Comparison of ENCODE assay signal across 9 mouse cellular contexts in genomic region chr2:130950548-130950947, GRCm38 (mm10). TPM values are rescaled to one million over a fixed set of nuclear protein-coding genes. Genes with fewer than 3 reads are reported as not detected.
DNase-seq lines count a peak whose midpoint lies in the region; ATAC-seq and TF ChIP-seq lines count a peak whose summit lies in the region.
"Had no signal": no experiment of that assay in that cellular context is flagged by ENCODE, and none has a peak within 500 bp of the region (broad histone marks: within the 10 kb centered on the region; RNA-seq: fewer than 3 reads in every experiment).

No protein-coding gene starts in this region.

- no peaks in the 10 kb centered on the region for H3K9me3 ChIP-seq in ES-Bruce4 (replicated peaks; ENCODE audit: control insufficient read depth, insufficient read depth, low read length, poor library complexity, severe bottlenecking)
- H3K9me3 ChIP-seq in embryonic facial prominence, embryonic 14.5 days (ENCODE audit: control insufficient read depth, low read length) = no peaks in the 10 kb centered on the region
- H3K9me3 ChIP-seq in heart, embryonic 10.5 days = no peaks in the 10 kb centered on the region
- H3K9me3 ChIP-seq: liver, embryonic 15.5 days had no signal

- peak; percentile 41; the same call in 1 of the 2 replicates for ATAC-seq in embryonic facial prominence, embryonic 14.5 days (ENCODE audit: low read depth)

- WGBS in embryonic facial prominence, embryonic 14.5 days = 0% methylated on average over 1 of the region's 1 CpGs
- 3% methylated on average over 1 of the region's 1 CpGs for WGBS in heart, embryonic 10.5 days

- no peaks in the 10 kb centered on the region for H3K4me1 ChIP-seq in ES-Bruce4 (ENCODE audit: control insufficient read depth, insufficient read depth, low read length)
- no peaks in the 10 kb centered on the region for H3K4me1 ChIP-seq in embryonic facial prominence, embryonic 14.5 days (ENCODE audit: control insufficient read depth, insufficient read depth, low read length)
- no peaks in the 10 kb centered on the region for H3K4me1 ChIP-seq in heart, embryonic 10.5 days

- H3K9ac ChIP-seq in ES-Bruce4 (ENCODE audit: low read depth, poor library complexity, severe bottlenecking) = no peak overlapping the region
- H3K9ac ChIP-seq in embryonic facial prominence, embryonic 14.5 days (ENCODE audit: low read depth, low read length) = no peak overlapping the region
- H3K9ac ChIP-seq: liver, embryonic 15.5 days had no signal

- no peak overlapping the region for H3K27ac ChIP-seq in ES-Bruce4 (ENCODE audit: insufficient read depth, low read length)
- no peak overlapping the region for H3K27ac ChIP-seq in embryonic facial prominence, embryonic 14.5 days (replicated peaks; ENCODE audit: low read depth, low read length)
- no peak overlapping the region for H3K27ac ChIP-seq in heart, embryonic 10.5 days
- H3K27ac ChIP-seq: liver, embryonic 15.5 days had no signal

- no peaks in the 10 kb centered on the region for H3K36me3 ChIP-seq in ES-Bruce4 (ENCODE audit: control insufficient read depth, insufficient read depth, low read length, poor library complexity, severe bottlenecking)
- H3K36me3 ChIP-seq in embryonic facial prominence, embryonic 14.5 days (ENCODE audit: control insufficient read depth, insufficient read depth, low read length) = peaks cover 32% of the 10 kb centered on the region; the same call in 1 of the 2 replicates
- peaks cover 4% of the 10 kb centered on the region; the same call in 1 of the 2 replicates for H3K36me3 ChIP-seq in heart, embryonic 10.5 days

- no peak for TF ChIP-seq EP300 in ES-Bruce4 (IDR thresholded peaks at IDR 0.05; ENCODE audit: insufficient read depth, low read depth, low read length)

- TF ChIP-seq POLR2A in ES-Bruce4 (IDR thresholded peaks at IDR 0.05; ENCODE audit: insufficient read depth, low read length) = no peak

- no peak overlapping the region for H3K4me2 ChIP-seq in embryonic facial prominence, embryonic 14.5 days (ENCODE audit: low read depth, low read length)
- H3K4me2 ChIP-seq: liver, embryonic 15.5 days had no signal

- DNase-seq in adrenal gland, postnatal 4 days (ENCODE audit: low spot score in 2 of 2) = peak; percentile 60 to 78
- DNase-seq in embryonic facial prominence, embryonic 14.5 days (ENCODE audit: low spot score) = peak; percentile 91
- peak; percentile 85 for DNase-seq in heart, embryonic 10.5 days (ENCODE audit: low spot score)
- DNase-seq in layer of hippocampus, adult 9-10 months (ENCODE audit: low spot score) = peak; percentile 97
- DNase-seq in lung, postnatal 4 days = peak; percentile 75 to 83
- peak; percentile 96 to 99 for DNase-seq in right cerebral cortex, adult 2 months (ENCODE audit: low spot score in 2 of 2)
- DNase-seq in urinary bladder, postnatal 10 days (ENCODE audit: low spot score) = peak; percentile 62

- H3K27me3 ChIP-seq in ES-Bruce4 (ENCODE audit: control insufficient read depth, insufficient read depth, low read length, poor library complexity, severe bottlenecking) = no peaks in the 10 kb centered on the region
- no peaks in the 10 kb centered on the region for H3K27me3 ChIP-seq in embryonic facial prominence, embryonic 14.5 days (replicated peaks; ENCODE audit: control insufficient read depth, insufficient read depth, low read length)
- H3K27me3 ChIP-seq in heart, embryonic 10.5 days (ENCODE audit: insufficient read depth, poor library complexity, severe bottlenecking) = no peaks in the 10 kb centered on the region
- H3K27me3 ChIP-seq: liver, embryonic 15.5 days had no signal

- no peak overlapping the region for H3K4me3 ChIP-seq in ES-Bruce4 (ENCODE audit: low read depth, low read length)
- H3K4me3 ChIP-seq in embryonic facial prominence, embryonic 14.5 days (ENCODE audit: low read depth, low read length) = no peak overlapping the region
- H3K4me3 ChIP-seq in heart, embryonic 10.5 days = no peak overlapping the region
- H3K4me3 ChIP-seq: liver, embryonic 15.5 days had no signal

- TF ChIP-seq CTCF in ES-Bruce4 (IDR thresholded peaks at IDR 0.05; ENCODE audit: low read depth, low read length) = peak; percentile 85

RNA-seq across cellular contexts. Expression of gene Atrn, which starts 44.3 kb away (rescaled TPM):
- 9.8 and 11.1 TPM in 2 replicates for polyA plus RNA-seq in ES-Bruce4 (2011; ENCODE audit: insufficient read depth, insufficient read length, low read depth, missing spikeins)
- total RNA-seq in adrenal gland, postnatal 4 days (2021) = 10 to 100 TPM; 37.7 to 37.8 TPM
- polyA plus RNA-seq in embryonic facial prominence, embryonic 14.5 days (2014; fragmentation: Nextera tagmentation; extraction: Ambion mirVana) = 9.4 and 11.4 TPM in 2 replicates
- polyA plus RNA-seq in heart, embryonic 10.5 days (2016; fragmentation: Nextera tagmentation; extraction: Ambion mirVana) = 5.3 and 5.6 TPM in 2 replicates

RNA-seq across cellular contexts. Expression of gene 4930402H24Rik, which starts 44.3 kb away (rescaled TPM):
- 18.0 and 26.2 TPM in 2 replicates for polyA plus RNA-seq in ES-Bruce4 (2011; ENCODE audit: insufficient read depth, insufficient read length, low read depth, missing spikeins)
- 10 to 100 TPM; 30.1 to 32.7 TPM for total RNA-seq in adrenal gland, postnatal 4 days (2021)
- 33.0 and 33.3 TPM in 2 replicates for polyA plus RNA-seq in embryonic facial prominence, embryonic 14.5 days (2014; fragmentation: Nextera tagmentation; extraction: Ambion mirVana)
- 36.8 and 56.0 TPM in 2 replicates for polyA plus RNA-seq in heart, embryonic 10.5 days (2016; fragmentation: Nextera tagmentation; extraction: Ambion mirVana)
